Mouse (Mus musculus) neural tube, embryonic 15.5 days (tissue): ENCODE data around the gene Tsc1. TPM values are rescaled to one million over a fixed set of nuclear protein-coding genes. Genes with fewer than 3 reads are reported as not detected.
A peak's percentile ranks its signal among the peaks of the same experiment; 100 is the strongest.

Source experiments
- ATAC-seq: fragments of 200-750 bp; cut with Nextera tagmentation; 2 replicates; pipeline ENCODE4 v1.8.0; 2017; ENCODE audit warnings: mild to moderate bottlenecking, moderate TSS enrichment, moderate library complexity; ENCODE audit not compliant: low FRiP score
- H3K27ac ChIP-seq: fragments of 300-500 bp; sonication (generic); replicated peaks from 2 replicates; pipeline ENCODE4 v1.5.1; 2015; ENCODE audit warnings: mild to moderate bottlenecking, inconsistent platforms
- H3K27me3 ChIP-seq: fragments of 300-500 bp; sonication (generic); replicated peaks from 2 replicates; pipeline ENCODE4 v1.6.1; 2015; ENCODE audit warnings: inconsistent platforms
- H3K36me3 ChIP-seq: fragments of 300-500 bp; sonication (generic); 2 replicates; pipeline ENCODE4 v1.6.1; 2015; ENCODE audit warnings: inconsistent platforms
- H3K4me1 ChIP-seq: fragments of 300-500 bp; sonication (generic); 2 replicates; pipeline ENCODE4 v1.6.1; 2015; ENCODE audit warnings: inconsistent platforms
- H3K4me2 ChIP-seq: fragments of 300-500 bp; sonication (generic); 2 replicates; pipeline ENCODE4 v1.6.1; 2015; ENCODE audit warnings: inconsistent platforms, mild to moderate bottlenecking, moderate library complexity
- H3K4me3 ChIP-seq: fragments of 300-500 bp; sonication (generic); replicated peaks from 2 replicates; pipeline ENCODE4 v1.5.1; 2015; ENCODE audit warnings: mild to moderate bottlenecking, inconsistent platforms
- H3K9ac ChIP-seq: fragments of 300-500 bp; sonication (generic); replicated peaks from 2 replicates; pipeline ENCODE4 v1.6.1; 2015; ENCODE audit warnings: mild to moderate bottlenecking, inconsistent platforms
- H3K9me3 ChIP-seq: fragments of 300-500 bp; sonication (generic); replicated peaks from 2 replicates; pipeline ENCODE4 v1.6.1; 2016; ENCODE audit warnings: inconsistent platforms
- WGBS: fragments of 180-500 bp; shearing (Covaris S2); methylation state at CpG from one replicate; pipeline ENCODE4 v1.1.7; 2015; ENCODE audit warnings: mixed read lengths; 5-methylcytosine and 5-hydroxymethylcytosine counted together
- polyA plus RNA-seq: library from polyadenylated mRNA; unstranded; fragments of >200 nt; fragmentation: Nextera tagmentation; extraction: Ambion mirVana; gene quantifications from 2 replicates; pipeline ENCODE4 v1.2.1, GENCODE M21; 2015

Gene Tsc1
- polyA plus RNA-seq, 1 experiment from 2014 or later: 33.3 TPM

GRCm38 (mm10) chr2:28656216-28656615 lies 15.2 kb downstream of the Tsc1 start:
- no peak for ATAC-seq
- H3K27ac ChIP-seq: no peak overlapping the region
- no peak overlapping the region for H3K4me3 ChIP-seq
- no peak overlapping the region for H3K9ac ChIP-seq
- no peaks in the 10 kb centered on the region for H3K27me3 ChIP-seq
- no peaks in the 10 kb centered on the region for H3K9me3 ChIP-seq
- WGBS: 82% methylated on average over 8 of the region's 8 CpGs
- H3K4me2 ChIP-seq: no peak overlapping the region
- H3K36me3 ChIP-seq: peaks cover 59% of the 10 kb centered on the region
- H3K4me1 ChIP-seq: no peaks in the 10 kb centered on the region

- Histone ChIP-seq H3K9ac (no peak overlapping the region), H3K4me3 (no peak overlapping the region), H3K27me3 (no peaks in the 10 kb centered on the region), H3K4me2 (no peak overlapping the region), H3K4me1 (no peaks in the 10 kb centered on the region), H3K36me3 (peaks cover 97% of the 10 kb centered on the region), H3K9me3 (no peaks in the 10 kb centered on the region), H3K27ac (no peak overlapping the region)
- 91% methylated on average over 3 of the region's 3 CpGs for WGBS
- ATAC-seq: no peak
Measured at GRCm38 (mm10) chr2:28662891-28663290, 21.9 kb downstream of the Tsc1 start.

- Histone ChIP-seq H3K27ac (no peak overlapping the region), H3K36me3 (peaks cover 96% of the 10 kb centered on the region), H3K4me1 (no peaks in the 10 kb centered on the region), H3K27me3 (no peaks in the 10 kb centered on the region), H3K9me3 (no peaks in the 10 kb centered on the region), H3K4me2 (no peak overlapping the region), H3K9ac (no peak overlapping the region), H3K4me3 (no peak overlapping the region)
- ATAC-seq: no peak
- 63% methylated on average over 3 of the region's 3 CpGs for whole genome bisulfite sequencing
Measured at GRCm38 (mm10) chr2:28665818-28666217, 24.8 kb downstream of the Tsc1 start.

- H3K9me3 ChIP-seq: no peaks in the 10 kb centered on the region
- no peak for ATAC-seq
- H3K27ac ChIP-seq: no peak overlapping the region
- no peak overlapping the region for H3K4me3 ChIP-seq
- peaks cover 95% of the 10 kb centered on the region for H3K36me3 ChIP-seq
- no peaks in the 10 kb centered on the region for H3K4me1 ChIP-seq
- no peak overlapping the region for H3K4me2 ChIP-seq
- no peak overlapping the region for H3K9ac ChIP-seq
- H3K27me3 ChIP-seq: no peaks in the 10 kb centered on the region
- WGBS: 85% methylated on average over 2 of the region's 2 CpGs
Measured at GRCm38 (mm10) chr2:28671438-28671837, 30.4 kb downstream of the Tsc1 start.

- H3K36me3 ChIP-seq: peaks cover 92% of the 10 kb centered on the region
- WGBS: 94% methylated on average over 8 of the region's 8 CpGs
- H3K9me3 ChIP-seq: no peaks in the 10 kb centered on the region
- no peak for ATAC-seq
- H3K27me3 ChIP-seq: no peaks in the 10 kb centered on the region
- H3K4me3 ChIP-seq: no peak overlapping the region
- no peak overlapping the region for H3K4me2 ChIP-seq
- H3K9ac ChIP-seq: no peak overlapping the region
- no peak overlapping the region for H3K27ac ChIP-seq
- H3K4me1 ChIP-seq: no peaks in the 10 kb centered on the region
Measured at GRCm38 (mm10) chr2:28676005-28676404, 35.0 kb downstream of the Tsc1 start.

GRCm38 (mm10) chr2:28680710-28681109 lies 39.7 kb downstream of the Tsc1 start:
- no peaks in the 10 kb centered on the region for H3K4me1 ChIP-seq
- ATAC-seq: no peak
- H3K4me3 ChIP-seq: no peak overlapping the region
- no peak overlapping the region for H3K27ac ChIP-seq
- H3K9ac ChIP-seq: no peak overlapping the region
- 24% methylated on average over 4 of the region's 4 CpGs for WGBS
- H3K36me3 ChIP-seq: peaks cover 96% of the 10 kb centered on the region
- H3K9me3 ChIP-seq: no peaks in the 10 kb centered on the region
- no peaks in the 10 kb centered on the region for H3K27me3 ChIP-seq
- H3K4me2 ChIP-seq: no peak overlapping the region

GRCm38 (mm10) chr2:28681718-28682117 lies 40.7 kb downstream of the Tsc1 start:
- H3K27me3 ChIP-seq: no peaks in the 10 kb centered on the region
- H3K36me3 ChIP-seq: peaks cover 96% of the 10 kb centered on the region
- 89% methylated on average over 4 of the region's 4 CpGs for WGBS
- no peaks in the 10 kb centered on the region for H3K4me1 ChIP-seq
- H3K9ac ChIP-seq: no peak overlapping the region
- H3K4me3 ChIP-seq: no peak overlapping the region
- no peaks in the 10 kb centered on the region for H3K9me3 ChIP-seq
- no peak overlapping the region for H3K4me2 ChIP-seq
- H3K27ac ChIP-seq: no peak overlapping the region
- ATAC-seq: no peak

- Histone ChIP-seq H3K9me3 (no peaks in the 10 kb centered on the region), H3K4me2 (no peak overlapping the region), H3K4me1 (no peaks in the 10 kb centered on the region), H3K27ac (no peak overlapping the region), H3K36me3 (peaks cover 79% of the 10 kb centered on the region), H3K27me3 (no peaks in the 10 kb centered on the region), H3K9ac (no peak overlapping the region), H3K4me3 (no peak overlapping the region)
- ATAC-seq: no peak
- WGBS: 93% methylated on average over 7 of the region's 7 CpGs
Measured at GRCm38 (mm10) chr2:28685895-28686294, 44.9 kb downstream of the Tsc1 start.

GRCm38 (mm10) chr2:28688431-28688830 lies 47.4 kb downstream of the Tsc1 start:
- Histone ChIP-seq H3K4me3 (no peak overlapping the region), H3K27ac (no peak overlapping the region), H3K9me3 (no peaks in the 10 kb centered on the region), H3K9ac (no peak overlapping the region), H3K27me3 (no peaks in the 10 kb centered on the region), H3K4me1 (no peaks in the 10 kb centered on the region), H3K4me2 (no peak overlapping the region), H3K36me3 (peaks cover 54% of the 10 kb centered on the region)
- WGBS: 45% methylated on average over 3 of the region's 3 CpGs
- no peak for ATAC-seq

GRCm38 (mm10) chr2:28692692-28693091 lies 51.7 kb downstream of the Tsc1 start:
- H3K4me3 ChIP-seq: no peak overlapping the region
- no peaks in the 10 kb centered on the region for H3K4me1 ChIP-seq
- 71% methylated on average over 9 of the region's 9 CpGs for WGBS
- H3K9ac ChIP-seq: no peak overlapping the region
- H3K9me3 ChIP-seq: no peaks in the 10 kb centered on the region
- no peak overlapping the region for H3K4me2 ChIP-seq
- ATAC-seq: no peak
- no peaks in the 10 kb centered on the region for H3K27me3 ChIP-seq
- H3K27ac ChIP-seq: no peak overlapping the region
- H3K36me3 ChIP-seq: peaks cover 11% of the 10 kb centered on the region

- Histone ChIP-seq H3K4me1 (peaks cover 12% of the 10 kb centered on the region), H3K9ac (no peak overlapping the region), H3K27me3 (no peaks in the 10 kb centered on the region), H3K9me3 (no peaks in the 10 kb centered on the region), H3K36me3 (no peaks in the 10 kb centered on the region), H3K4me3 (no peak overlapping the region), H3K27ac (no peak overlapping the region), H3K4me2 (no peak overlapping the region)
- WGBS: 87% methylated on average over 5 of the region's 5 CpGs
- ATAC-seq: no peak
Measured at GRCm38 (mm10) chr2:28698566-28698965, 57.5 kb downstream of the Tsc1 start.

GRCm38 (mm10) chr2:28699361-28700335 lies 58.6 kb downstream of the Tsc1 start, which contains the start of the genes Spaca9 and Ak8:
Gene Spaca9, minus strand, starts transcription at chr2:28699727.
Gene Ak8, plus strand, starts transcription at chr2:28700164.
- under 1% methylated on average over 53 of the region's 53 CpGs for WGBS
- ATAC-seq: peak; percentile 91

More at GRCm38 (mm10) chr2:28699361-28700335, 58.6 kb downstream of the Tsc1 start, which contains the start of the genes Spaca9 and Ak8:
- Histone ChIP-seq H3K4me2 (peak within 1 kb of the TSS; percentile 98), H3K9ac (peak within 1 kb of the TSS; percentile 73), H3K27me3 (no peaks in the 10 kb centered on the region), H3K9me3 (no peaks in the 10 kb centered on the region), H3K27ac (peak within 1 kb of the TSS; percentile 75), H3K36me3 (no peaks in the 10 kb centered on the region), H3K4me1 (peaks cover 12% of the 10 kb centered on the region), H3K4me3 (peak within 1 kb of the TSS; percentile 66)
